Mouse (Mus musculus) megakaryocyte-erythroid progenitor cell, adult 5-6 weeks (primary cell): Measurements from ENCODE around the gene Clstn1. TPM values are rescaled to one million over a fixed set of nuclear protein-coding genes. Genes with fewer than 3 reads are reported as not detected.
"Not testable (repeated sequence)": the region's sequence is repeated elsewhere in the genome, so short reads cannot be mapped to it uniquely, and the experiment has no call there.

Experiments used
- ATAC-seq: replicated peaks from 2 replicates; pipeline ENCODE4 v1.8.0; 2016; ENCODE audit warnings: mild to moderate bottlenecking, inconsistent platforms; ENCODE audit not compliant: severe bottlenecking, poor library complexity, low FRiP score, low TSS enrichment
- total RNA-seq, 2 experiments: library from RNA; stranded (forward) in 1 of 2; stranded (reverse) in 1 of 2; fragments of 200-1000, 215-1000 nt in 1 of 2; fragments of >200 nt in 1 of 2; fragmentation: Nextera tagmentation in 1 of 2; gene quantifications; 2 replicates each; pipeline ENCODE4 v1.2.3; 2014 to 2017

Gene Clstn1
- total RNA-seq, 2 experiments from 2014 or later = 30.4 to 31.2 TPM

DNA sequence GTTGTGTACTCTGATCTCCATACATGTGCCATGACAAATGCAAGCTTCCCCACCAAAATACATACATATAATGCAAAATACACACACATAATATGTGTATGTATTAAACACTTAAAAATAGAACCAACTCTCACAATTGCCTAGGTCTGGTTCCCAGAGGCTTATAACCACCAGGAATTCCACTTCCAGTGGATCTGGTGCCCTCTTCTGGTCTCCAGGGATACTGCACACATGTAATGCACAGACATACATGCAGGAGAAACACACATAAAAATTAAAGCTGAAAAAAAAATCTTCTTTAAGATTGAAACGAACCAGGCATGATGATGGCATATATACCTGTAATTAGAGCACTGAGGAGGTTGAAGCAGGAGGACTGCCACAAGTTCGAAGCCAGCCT, 5.2 kb downstream of the Clstn1 start:
- no peak for ATAC-seq

- no peak for ATAC-seq
These were observed 8.8 kb downstream of the Clstn1 start for GRCm38 (mm10) chr4:149594913-149595581.

DNA sequence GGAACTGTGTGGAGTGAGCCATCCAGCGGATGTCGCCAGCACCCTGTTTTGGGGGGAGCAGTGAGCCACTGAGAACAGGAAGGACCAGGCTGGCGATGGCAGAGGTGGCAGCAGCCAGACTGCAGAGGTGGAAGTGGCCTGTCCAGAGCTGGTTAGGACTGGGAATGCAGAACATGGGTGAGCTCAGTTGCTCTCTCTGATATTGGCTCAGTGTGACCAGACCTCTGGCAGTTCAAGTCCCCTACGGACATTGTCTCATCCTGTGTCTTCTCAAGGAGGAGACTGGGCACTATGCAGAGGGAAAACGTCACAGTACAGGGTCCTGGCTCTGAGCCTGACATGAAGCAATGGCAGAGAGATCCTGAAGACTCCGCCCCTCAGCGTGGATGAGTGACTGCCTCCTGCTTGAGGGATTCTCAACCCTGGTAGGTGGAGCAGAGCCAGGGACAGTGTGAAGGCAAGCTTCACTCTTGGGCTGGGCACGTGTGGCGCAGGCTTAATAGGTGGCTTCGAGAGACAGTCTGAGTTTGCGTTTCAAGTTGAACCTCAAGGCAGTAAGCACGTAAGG, 11.5 kb downstream of the Clstn1 start:
- no peak for ATAC-seq

GRCm38 (mm10) chr4:149599549-149599948, 13.3 kb downstream of the Clstn1 start:
- no peak for ATAC-seq

DNA sequence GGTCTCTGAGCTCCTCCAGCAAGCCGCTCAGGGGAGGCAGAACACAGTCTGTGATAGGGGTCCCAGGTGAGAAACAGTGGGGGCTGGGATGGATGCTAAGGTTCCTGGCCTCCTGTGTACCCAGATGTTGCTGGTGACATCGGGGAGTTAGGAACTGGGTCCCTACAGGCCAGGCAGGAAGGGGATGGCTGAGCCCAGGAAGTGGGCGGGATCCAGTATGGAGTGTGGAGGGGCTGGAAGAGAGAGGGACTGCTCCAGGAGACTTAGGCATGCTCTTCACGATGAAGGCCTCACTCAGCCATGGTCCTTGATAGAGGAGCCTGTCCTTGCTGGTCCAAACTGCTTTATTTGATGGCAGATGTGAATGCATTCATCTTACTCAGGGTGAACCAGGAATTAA, 13.9 kb downstream of the Clstn1 start:
- no peak for ATAC-seq

DNA sequence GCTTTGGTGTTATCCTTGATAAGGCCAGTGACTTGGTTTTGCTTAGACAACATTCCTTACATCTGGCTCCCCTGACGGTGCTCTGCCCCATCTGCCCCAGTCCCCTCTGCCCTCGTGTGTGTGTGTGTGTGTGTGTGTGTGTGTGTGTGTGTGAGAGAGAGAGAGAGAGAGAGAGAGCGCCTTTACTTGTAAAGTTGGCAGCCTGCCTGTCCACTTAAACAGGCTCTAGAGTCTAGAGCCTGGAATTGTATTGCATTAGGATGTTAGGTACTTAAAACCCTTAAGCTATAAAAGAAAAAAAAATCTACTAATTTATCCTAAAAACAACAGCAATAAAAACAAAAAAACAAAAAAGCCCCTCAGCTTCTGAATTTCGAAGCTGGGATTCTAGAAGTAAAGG, 15.2 kb downstream of the Clstn1 start:
- no peak for ATAC-seq

DNA sequence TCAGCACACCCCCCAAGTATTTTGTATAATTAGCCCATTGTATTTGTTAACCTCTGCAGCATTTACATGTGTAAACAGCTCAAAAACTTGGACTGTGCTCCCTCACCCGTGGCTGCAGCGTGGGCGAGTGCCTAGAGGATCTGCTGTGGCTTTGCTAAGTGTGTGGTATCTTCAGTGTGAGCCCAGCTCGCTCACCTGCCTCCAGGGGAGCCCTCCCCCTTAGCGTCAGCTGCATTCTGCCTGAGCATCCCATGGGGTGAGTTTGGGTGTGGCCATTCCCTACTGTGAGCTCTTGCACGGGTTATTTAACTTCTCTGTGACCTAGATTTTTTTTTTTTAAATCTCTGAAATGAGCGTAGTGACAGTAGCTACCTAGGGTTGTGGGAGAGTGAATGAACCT, 16.0 kb downstream of the Clstn1 start:
- no peak for ATAC-seq

DNA sequence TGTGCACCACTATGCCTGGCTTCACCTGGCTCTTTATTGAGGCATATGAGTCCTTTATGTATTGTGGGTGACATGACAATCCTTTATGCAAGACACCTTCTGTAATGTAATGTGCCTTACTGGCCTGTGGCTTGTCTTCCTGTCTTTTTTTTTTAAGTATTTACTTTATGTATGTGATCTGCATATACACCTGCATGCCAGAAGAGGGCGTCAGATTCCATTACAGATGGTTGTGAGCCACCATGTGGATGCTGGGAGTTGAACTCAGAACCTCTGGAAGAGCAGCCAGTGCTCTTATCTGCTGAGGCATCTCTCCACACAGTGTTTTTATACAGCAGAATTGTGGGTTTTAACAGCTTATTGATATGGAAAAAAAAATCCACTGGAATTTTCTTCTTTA, 17.6 kb downstream of the Clstn1 start:
- no peak for ATAC-seq

DNA sequence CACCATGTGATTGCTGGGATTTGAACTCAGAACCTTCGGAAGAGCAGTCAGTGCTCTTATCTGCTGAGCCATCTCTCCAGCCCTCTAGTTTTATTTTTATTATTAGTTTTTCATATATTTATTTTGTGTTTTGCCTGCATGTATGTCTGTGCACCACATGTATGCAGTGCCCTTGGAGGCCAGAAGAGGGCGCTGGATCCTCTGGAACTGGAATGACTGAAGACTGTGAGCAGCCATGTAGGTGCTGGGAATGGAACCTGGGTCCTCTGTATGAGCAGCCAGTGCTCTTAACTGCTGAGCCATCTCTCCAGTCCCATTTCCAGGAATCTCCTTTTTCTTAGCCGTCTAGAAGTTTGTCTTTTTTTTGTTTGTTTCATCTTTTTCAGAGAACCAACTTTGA, 18.2 kb downstream of the Clstn1 start:
- ATAC-seq = no peak

DNA sequence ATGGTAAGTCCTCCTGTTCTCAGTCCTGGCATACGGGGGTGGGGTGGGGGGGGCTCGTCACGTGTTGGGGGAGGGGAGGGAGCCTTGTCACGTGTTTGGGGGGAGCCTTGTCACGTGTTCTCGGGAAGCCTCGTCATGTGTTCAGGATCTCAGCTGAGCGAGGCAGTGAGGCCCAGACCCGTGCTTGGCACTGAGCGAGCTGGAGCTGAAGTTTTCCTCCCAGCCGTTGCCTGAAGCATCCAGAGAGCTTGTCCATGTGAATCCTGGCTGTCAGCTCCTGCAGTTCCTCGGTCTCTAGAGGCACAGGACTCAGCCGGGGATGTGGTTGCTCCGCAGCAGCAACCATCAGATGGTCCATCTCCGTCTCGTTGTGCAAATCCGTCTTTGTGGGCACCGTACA, 19.8 kb downstream of the Clstn1 start:
- no peak for ATAC-seq

- peak; percentile 11; the same call in 1 of the 2 replicates for ATAC-seq
These were observed 20.6 kb downstream of the Clstn1 start for GRCm38 (mm10) chr4:149606766-149607358.

GRCm38 (mm10) chr4:149607591-149608308, 21.5 kb downstream of the Clstn1 start:
- ATAC-seq = peak; percentile 76

GRCm38 (mm10) chr4:149608309-149608638, 22.0 kb downstream of the Clstn1 start:
- no peak for ATAC-seq

- no peak for ATAC-seq
These were observed 23.2 kb downstream of the Clstn1 start for GRCm38 (mm10) chr4:149609256-149610025.

GRCm38 (mm10) chr4:149611376-149612044, 25.2 kb downstream of the Clstn1 start:
- ATAC-seq = no peak

DNA sequence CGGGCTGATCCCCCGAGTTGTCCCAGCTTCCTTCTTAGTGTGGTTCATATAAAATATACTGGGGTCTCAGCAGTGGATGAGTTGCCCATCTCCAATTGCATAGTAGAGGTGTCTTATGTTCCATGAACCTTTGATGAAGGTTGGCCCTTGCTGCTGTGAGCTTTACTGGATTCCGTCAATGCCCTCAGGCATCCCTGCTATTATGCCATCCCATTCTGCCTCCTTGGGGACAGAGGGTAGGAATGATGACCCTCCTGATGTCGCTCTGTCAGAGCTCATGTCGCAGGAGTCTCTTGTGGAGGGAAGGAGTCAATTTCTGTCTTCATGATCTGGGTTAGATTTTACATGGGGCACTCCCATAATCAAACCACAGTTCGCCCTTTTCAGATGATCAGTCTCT, 27.2 kb downstream of the Clstn1 start:
- peak; percentile 55; the same call in 1 of the 2 replicates for ATAC-seq

GRCm38 (mm10) chr4:149614869-149615268, 28.6 kb downstream of the Clstn1 start:
- no peak for ATAC-seq

DNA sequence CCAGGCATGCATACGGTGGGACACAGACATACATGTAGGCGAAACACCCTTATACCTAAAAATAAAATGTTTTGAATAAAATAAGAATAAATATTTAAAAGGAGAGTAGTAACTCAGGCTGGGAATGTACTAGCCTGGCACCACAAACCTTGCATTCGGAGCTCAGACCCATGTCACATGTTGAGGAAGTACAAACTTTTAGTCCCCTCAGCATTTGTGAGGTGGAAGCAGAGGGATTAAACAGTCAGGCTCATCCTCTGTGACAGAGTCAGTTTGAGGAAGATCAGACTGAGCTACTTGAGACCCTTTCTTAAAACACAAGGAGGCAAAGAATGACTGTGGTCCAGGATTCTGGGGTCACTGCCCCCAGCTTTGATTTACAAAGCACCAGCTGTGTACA, 30.7 kb downstream of the Clstn1 start:
- ATAC-seq = not testable (repeated sequence)

GRCm38 (mm10) chr4:149619988-149620387, 33.7 kb downstream of the Clstn1 start:
- no peak for ATAC-seq
